Comparison of ENCODE assay signal across 19 mouse cellular contexts in genomic region chr9:15256214-15256613, GRCm38 (mm10). TPM values are rescaled to one million over a fixed set of nuclear protein-coding genes. Genes with fewer than 3 reads are reported as not detected.
"Had no signal": no experiment of that assay in that cellular context is flagged by ENCODE, and none has a peak within 500 bp of the region (broad histone marks: within the 10 kb centered on the region; RNA-seq: fewer than 3 reads in every experiment).

No protein-coding gene starts in this region.

- H3K9me3 ChIP-seq: midbrain, embryonic 10.5 days; midbrain, embryonic 13.5 days; neural tube, embryonic 13.5 days; neural tube, embryonic 15.5 days had no signal

- DNase-seq: lung, adult 18-20 months; lung, embryonic 14.5 days; lung, postnatal 10 days; lung, postnatal 4 days; retina, postnatal 1 day; right cerebral cortex, adult 18-20 months; right cerebral cortex, postnatal 25 days; right cerebral cortex, postnatal 4 days; spleen, adult 18-20 months; thymus, adult 18-20 months; thymus, postnatal 14 days; thymus, postnatal 36 days had no signal

- H3K9ac ChIP-seq: liver, embryonic 14.5 days; lung, embryonic 14.5 days; midbrain, embryonic 13.5 days; neural tube, embryonic 13.5 days; neural tube, embryonic 15.5 days had no signal

- H3K27me3 ChIP-seq: midbrain, embryonic 13.5 days; neural tube, embryonic 13.5 days; neural tube, embryonic 15.5 days had no signal

- H3K4me1 ChIP-seq: midbrain, embryonic 10.5 days; midbrain, embryonic 13.5 days; neural tube, embryonic 13.5 days; neural tube, embryonic 15.5 days had no signal

- ATAC-seq: midbrain, embryonic 13.5 days had no signal

- H3K27ac ChIP-seq: liver, embryonic 14.5 days; midbrain, embryonic 10.5 days; midbrain, embryonic 13.5 days; neural tube, embryonic 13.5 days; neural tube, embryonic 15.5 days had no signal

- H3K4me3 ChIP-seq: midbrain, embryonic 10.5 days; midbrain, embryonic 13.5 days; myocyte; neural tube, embryonic 13.5 days; neural tube, embryonic 15.5 days had no signal

- H3K4me2 ChIP-seq: lung, embryonic 14.5 days; midbrain, embryonic 13.5 days; neural tube, embryonic 13.5 days; neural tube, embryonic 15.5 days had no signal

RNA-seq across cellular contexts. Expression of gene Vstm5, which starts 17.4 kb away (rescaled TPM):
- total RNA-seq: megakaryocyte, adult 5-6 weeks had no signal
- polyA plus RNA-seq: myocyte had no signal
